8 mouse cellular contexts compared by ENCODE assay signal in genomic region chr2:135711925-135712288, GRCm38 (mm10). TPM values are rescaled to one million over a fixed set of nuclear protein-coding genes. Genes with fewer than 3 reads are reported as not detected.
DNase-seq lines count a peak whose midpoint lies in the region; ATAC-seq and TF ChIP-seq lines count a peak whose summit lies in the region.

No protein-coding gene starts in this region.

- 28% methylated on average over 8 of the region's 8 CpGs for WGBS in intestine, embryonic 14.5 days
- WGBS in intestine, postnatal 0 days: 44% methylated on average over 8 of the region's 8 CpGs
- 5% methylated on average over 8 of the region's 8 CpGs for WGBS in forebrain, postnatal 0 days
- WGBS in neural tube, embryonic 14.5 days: 12% methylated on average over 8 of the region's 8 CpGs

- no peak overlapping the region for H3K9ac ChIP-seq in intestine, embryonic 14.5 days (ENCODE audit: low read length)
- no peak overlapping the region for H3K9ac ChIP-seq in intestine, postnatal 0 days (ENCODE audit: low read depth, low read length)
- no peak overlapping the region for H3K9ac ChIP-seq in forebrain, postnatal 0 days
- H3K9ac ChIP-seq in neural tube, embryonic 14.5 days (replicated peaks; ENCODE audit: low read depth, low read length): no peak overlapping the region; the same call in 1 of the 2 replicates

- ATAC-seq in intestine, embryonic 14.5 days (replicated peaks; ENCODE audit: low FRiP score, low TSS enrichment, low read depth): no peak
- ATAC-seq in intestine, postnatal 0 days: no peak
- peak; percentile 84 for ATAC-seq in forebrain, postnatal 0 days
- peak; percentile 85 for ATAC-seq in neural tube, embryonic 14.5 days (ENCODE audit: low read depth)

- peaks cover 10% of the 10 kb centered on the region for H3K4me1 ChIP-seq in intestine, embryonic 14.5 days (replicated peaks; ENCODE audit: control insufficient read depth, insufficient read depth, low read length)
- no peaks in the 10 kb centered on the region for H3K4me1 ChIP-seq in intestine, postnatal 0 days (replicated peaks; ENCODE audit: control insufficient read depth, insufficient read depth, low read length)
- no peaks in the 10 kb centered on the region for H3K4me1 ChIP-seq in forebrain, postnatal 0 days (ENCODE audit: insufficient read depth)
- peaks cover 10% of the 10 kb centered on the region for H3K4me1 ChIP-seq in neural tube, embryonic 14.5 days (ENCODE audit: control insufficient read depth, insufficient read depth, low read length)

- peak overlapping the region; percentile 32 for H3K4me2 ChIP-seq in intestine, embryonic 14.5 days (ENCODE audit: low read length)
- H3K4me2 ChIP-seq in intestine, postnatal 0 days (replicated peaks; ENCODE audit: low read depth): no peak overlapping the region; the same call in 1 of the 2 replicates
- H3K4me2 ChIP-seq in forebrain, postnatal 0 days (ENCODE audit: low read depth): peak overlapping the region; percentile 38
- peak overlapping the region; percentile 23; the same call in 1 of the 2 replicates for H3K4me2 ChIP-seq in neural tube, embryonic 14.5 days (ENCODE audit: low read depth, low read length)

- H3K9me3 ChIP-seq in intestine, embryonic 14.5 days (ENCODE audit: control insufficient read depth, low read length): no peaks in the 10 kb centered on the region
- H3K9me3 ChIP-seq in intestine, postnatal 0 days (ENCODE audit: control insufficient read depth): no peaks in the 10 kb centered on the region
- no peaks in the 10 kb centered on the region for H3K9me3 ChIP-seq in forebrain, postnatal 0 days (ENCODE audit: low read length)
- no peaks in the 10 kb centered on the region for H3K9me3 ChIP-seq in neural tube, embryonic 14.5 days (ENCODE audit: control insufficient read depth, low read length)

- peak overlapping the region; percentile 1; the same call in 1 of the 2 replicates for H3K27ac ChIP-seq in intestine, embryonic 14.5 days (ENCODE audit: low read depth)
- no peak overlapping the region for H3K27ac ChIP-seq in intestine, postnatal 0 days (ENCODE audit: low read depth, low read length)
- no peak overlapping the region for H3K27ac ChIP-seq in forebrain, postnatal 0 days (ENCODE audit: low read depth, low read length)
- H3K27ac ChIP-seq in neural tube, embryonic 14.5 days (ENCODE audit: low read depth, low read length): no peak overlapping the region

- no peak for TF ChIP-seq CTCF in intestine, postnatal 0 days (IDR thresholded peaks at IDR 0.05; ENCODE audit: low read depth)
- no peak for TF ChIP-seq CTCF in forebrain, postnatal 0 days (IDR thresholded peaks at IDR 0.05; ENCODE audit: low read depth)

- DNase-seq in intestine, embryonic 14.5 days (ENCODE audit: low spot score): peak; percentile 49
- peak; percentile 80 for DNase-seq in forebrain, postnatal 0 days
- DNase-seq in heart, postnatal 10 days: peak; percentile 91 to 92
- peak; percentile 89 to 94 for DNase-seq in kidney, postnatal 36 days
- DNase-seq in lung, adult 18-20 months: peak; percentile 92 to 95
- no peak for DNase-seq in yolk sac, embryonic 10.5 days (ENCODE audit: low spot score)

- intact Hi-C loops in heart, postnatal 10 days (cut with DNase I): no loop called here

- H3K4me3 ChIP-seq in intestine, embryonic 14.5 days (ENCODE audit: low read depth, low read length): no peak overlapping the region
- H3K4me3 ChIP-seq in intestine, postnatal 0 days (ENCODE audit: low read depth, low read length): no peak overlapping the region
- H3K4me3 ChIP-seq in forebrain, postnatal 0 days (ENCODE audit: low read depth, low read length): no peak overlapping the region; the same call in 1 of the 2 replicates
- no peak overlapping the region for H3K4me3 ChIP-seq in neural tube, embryonic 14.5 days (ENCODE audit: low read depth, low read length)

- no peaks in the 10 kb centered on the region; the same call in 1 of the 2 replicates for H3K27me3 ChIP-seq in intestine, embryonic 14.5 days (replicated peaks; ENCODE audit: control insufficient read depth, insufficient read depth, low read length)
- H3K27me3 ChIP-seq in intestine, postnatal 0 days (replicated peaks; ENCODE audit: control insufficient read depth, insufficient read depth, low read length): no peaks in the 10 kb centered on the region
- no peaks in the 10 kb centered on the region for H3K27me3 ChIP-seq in forebrain, postnatal 0 days (ENCODE audit: insufficient read depth, low read length)
- H3K27me3 ChIP-seq in neural tube, embryonic 14.5 days (ENCODE audit: control insufficient read depth, insufficient read depth, low read length): no peaks in the 10 kb centered on the region

- no peaks in the 10 kb centered on the region for H3K36me3 ChIP-seq in intestine, embryonic 14.5 days (ENCODE audit: control insufficient read depth, insufficient read depth, low read length)
- H3K36me3 ChIP-seq in intestine, postnatal 0 days (ENCODE audit: control insufficient read depth, insufficient read depth): no peaks in the 10 kb centered on the region
- H3K36me3 ChIP-seq in forebrain, postnatal 0 days (ENCODE audit: insufficient read depth): no peaks in the 10 kb centered on the region
- H3K36me3 ChIP-seq in neural tube, embryonic 14.5 days (ENCODE audit: control insufficient read depth, insufficient read depth, low read length): no peaks in the 10 kb centered on the region

RNA-seq across cellular contexts. Expression of gene Plcb4, which starts 53.1 kb away (rescaled TPM):
- 16.8 and 19.4 TPM in 2 replicates for polyA plus RNA-seq in intestine, embryonic 14.5 days (2014; fragmentation: Nextera tagmentation; extraction: Ambion mirVana)
- 5.5 and 5.9 TPM in 2 replicates for polyA plus RNA-seq in intestine, postnatal 0 days (2015; fragmentation: Nextera tagmentation; extraction: Ambion mirVana)
- total RNA-seq in forebrain, postnatal 0 days (2014; rRNA removed): 32.1 and 39.7 TPM in 2 replicates
- 5.5 and 15.5 TPM in 2 replicates for polyA plus RNA-seq in forebrain, postnatal 0 days (2015; fragmentation: Nextera tagmentation; extraction: Ambion mirVana)
- 10 to 100 TPM; 71.4 to 95.2 TPM for total RNA-seq in heart, postnatal 10 days (2021)
- polyA plus RNA-seq in neural tube, embryonic 14.5 days (2014; fragmentation: Nextera tagmentation; extraction: Ambion mirVana): 51.0 and 51.5 TPM in 2 replicates

Comparison
In these comparisons a context has a peak if more than half of its experiments do, and no peak if none do; other contexts are left out.
1. ATAC-seq: peak in forebrain, postnatal 0 days (single experiment) and neural tube, embryonic 14.5 days (single experiment); none in intestine, embryonic 14.5 days (single experiment) and intestine, postnatal 0 days (single experiment).